Mouse (Mus musculus) forebrain, embryonic 10.5 days (tissue): Measurements from ENCODE around the gene Selenov. TPM values are rescaled to one million over a fixed set of nuclear protein-coding genes. Genes with fewer than 3 reads are reported as not detected.

Experiments
- DNase-seq: peaks from one replicate; pipeline ENCODE4 v3.0.0-alpha.2; 2017; ENCODE audit warnings: low spot score; ENCODE audit errors: extremely low spot score
- H3K27ac ChIP-seq: fragments of 300-500 bp; sonication (generic); 2 replicates; pipeline ENCODE4 v1.5.1; 2016; ENCODE audit warnings: mild to moderate bottlenecking
- H3K27me3 ChIP-seq: fragments of 300-500 bp; sonication (generic); 2 replicates; pipeline ENCODE4 v1.6.1; 2016; ENCODE audit warnings: mild to moderate bottlenecking; ENCODE audit not compliant: poor library complexity, severe bottlenecking
- H3K36me3 ChIP-seq: fragments of 300-500 bp; sonication (generic); replicated peaks from 2 replicates; pipeline ENCODE4 v1.6.1; 2016; ENCODE audit warnings: mild to moderate bottlenecking, moderate library complexity
- H3K4me1 ChIP-seq: fragments of 300-500 bp; sonication (generic); 2 replicates; pipeline ENCODE4 v1.6.1; 2016
- H3K4me3 ChIP-seq: fragments of 300-500 bp; sonication (generic); 2 replicates; pipeline ENCODE4 v1.5.1; 2016; ENCODE audit warnings: mild to moderate bottlenecking, moderate library complexity
- H3K9me3 ChIP-seq: fragments of 300-500 bp; sonication (generic); 2 replicates; pipeline ENCODE4 v1.6.1; 2016; ENCODE audit warnings: mild to moderate bottlenecking, moderate library complexity
- whole genome bisulfite sequencing: fragments of 180-500 bp; shearing (Covaris S2); methylation state at CpG from one replicate; pipeline ENCODE4 v1.1.7; 2016; 5-methylcytosine and 5-hydroxymethylcytosine counted together
- polyA plus RNA-seq: library from polyadenylated mRNA; unstranded; fragments of >200 nt; fragmentation: Nextera tagmentation; extraction: Ambion mirVana; gene quantifications from 2 replicates; pipeline ENCODE4 v1.2.1, GENCODE M21; 2016

The Selenov gene
- 0.50 and 0.66 TPM in 2 replicates for polyA plus RNA-seq

GRCm38 (mm10) chr7:28290638-28291590 lies at the start of gene Selenov:
Selenov (minus strand) TSS chr7:28291186.
- Histone ChIP-seq H3K27ac (peak within 1 kb of the TSS; percentile 6), H3K36me3 (peaks cover 4% of the 10 kb centered on the region; the same call in 1 of the 2 replicates), H3K4me3 (peak within 1 kb of the TSS; percentile 48), H3K4me1 (peaks cover 42% of the 10 kb centered on the region), H3K9me3 (no peaks in the 10 kb centered on the region), H3K27me3 (peaks cover 94% of the 10 kb centered on the region)
- under 1% methylated on average over 52 of the region's 52 CpGs for WGBS
- peak; percentile 46 for DNase-seq

DNA sequence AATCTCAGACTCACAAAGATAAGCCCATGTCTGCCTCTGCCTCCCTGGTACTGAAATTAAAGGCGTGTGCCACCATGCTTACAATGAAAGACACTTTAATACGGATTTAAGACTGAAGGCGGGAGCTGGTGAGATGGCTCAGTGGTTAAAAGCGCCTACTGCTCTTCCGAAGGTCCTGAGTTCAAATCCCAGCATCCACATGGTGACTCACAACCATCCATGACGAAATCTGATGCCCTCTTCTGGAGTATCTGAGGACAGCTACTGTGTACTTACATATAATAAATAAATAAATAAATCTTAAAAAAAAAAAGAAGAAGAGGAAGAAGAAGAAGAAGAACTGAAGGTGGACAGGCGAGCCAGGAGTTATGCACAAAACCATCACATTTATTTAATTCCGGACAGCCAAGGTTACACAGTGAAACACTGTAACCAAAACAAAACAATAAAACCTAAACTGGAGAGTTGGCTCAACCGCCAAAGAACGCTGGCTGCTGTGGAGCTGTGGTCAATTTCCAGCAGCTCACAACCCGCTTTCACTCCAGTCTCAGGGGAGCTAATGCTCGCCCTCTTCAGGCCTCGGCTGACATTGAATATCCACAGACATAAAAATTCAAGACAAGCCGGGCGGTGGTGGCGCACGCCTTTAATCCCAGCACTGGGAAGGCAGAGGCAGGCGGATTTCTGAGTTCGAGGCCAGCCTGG lies 48.4 kb upstream of the Selenov start:
- H3K4me1 ChIP-seq = peaks cover 40% of the 10 kb centered on the region
- H3K9me3 ChIP-seq = no peaks in the 10 kb centered on the region
- H3K4me3 ChIP-seq = peak overlapping the region; percentile 96
- peak overlapping the region; percentile 92 for H3K27ac ChIP-seq
- no peak for DNase-seq
- 84% methylated on average over 19 of the region's 19 CpGs for WGBS
- H3K27me3 ChIP-seq = no peaks in the 10 kb centered on the region
- H3K36me3 ChIP-seq = peaks cover 26% of the 10 kb centered on the region

- Histone ChIP-seq H3K27me3 (no peaks in the 10 kb centered on the region), H3K27ac (peak within 1 kb of the TSS; percentile 92), H3K36me3 (peaks cover 32% of the 10 kb centered on the region), H3K4me3 (peak within 1 kb of the TSS; percentile 96), H3K9me3 (no peaks in the 10 kb centered on the region), H3K4me1 (peaks cover 40% of the 10 kb centered on the region)
- DNase-seq = peak; percentile 95
- under 1% methylated on average over 77 of the region's 77 CpGs for WGBS
These were observed 47.4 kb upstream of the Selenov start, which contains the start of gene Supt5 for GRCm38 (mm10) chr7:28338108-28338998. Supt5 (minus strand) TSS chr7:28338746.

DNA sequence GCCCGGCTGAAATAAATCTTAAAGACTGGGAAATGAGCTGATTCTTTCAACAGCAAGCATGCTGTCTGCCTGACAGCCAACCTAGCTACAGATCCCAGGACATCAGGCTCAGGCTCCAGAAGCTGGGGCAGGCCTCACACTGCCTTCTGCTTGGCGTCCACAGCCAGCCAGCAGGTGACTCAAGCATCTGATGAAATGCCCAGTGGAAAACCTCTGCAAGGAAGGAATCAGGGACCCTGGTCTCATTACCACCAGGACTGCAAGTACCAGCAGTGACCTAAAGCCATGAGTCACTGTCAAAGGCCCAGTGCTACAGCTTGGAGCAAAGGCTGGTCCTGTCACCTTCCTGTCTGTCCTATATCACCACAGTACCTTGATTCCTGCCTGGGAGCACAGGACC lies 44.5 kb upstream of the Selenov start:
- Histone ChIP-seq H3K4me3 (peak overlapping the region; percentile 12), H3K4me1 (peaks cover 17% of the 10 kb centered on the region), H3K27ac (no peak overlapping the region), H3K27me3 (no peaks in the 10 kb centered on the region), H3K36me3 (peaks cover 61% of the 10 kb centered on the region), H3K9me3 (no peaks in the 10 kb centered on the region)
- whole genome bisulfite sequencing = 88% methylated on average over 2 of the region's 2 CpGs
- DNase-seq = no peak

GRCm38 (mm10) chr7:28334534-28334933 lies 43.5 kb upstream of the Selenov start:
- H3K27ac ChIP-seq = no peak overlapping the region
- H3K4me3 ChIP-seq = no peak overlapping the region
- H3K27me3 ChIP-seq = no peaks in the 10 kb centered on the region
- 92% methylated on average over 4 of the region's 4 CpGs for WGBS
- H3K4me1 ChIP-seq = peaks cover 17% of the 10 kb centered on the region
- no peaks in the 10 kb centered on the region for H3K9me3 ChIP-seq
- no peak for DNase-seq
- H3K36me3 ChIP-seq = peaks cover 70% of the 10 kb centered on the region

GRCm38 (mm10) chr7:28328260-28328659 lies 37.3 kb upstream of the Selenov start:
- no peaks in the 10 kb centered on the region for H3K27me3 ChIP-seq
- no peaks in the 10 kb centered on the region for H3K9me3 ChIP-seq
- 98% methylated on average over 2 of the region's 2 CpGs for WGBS
- no peak overlapping the region for H3K27ac ChIP-seq
- no peak for DNase-seq
- peaks cover 100% of the 10 kb centered on the region for H3K36me3 ChIP-seq
- no peaks in the 10 kb centered on the region for H3K4me1 ChIP-seq
- no peak overlapping the region for H3K4me3 ChIP-seq

- H3K4me3 ChIP-seq = no peak overlapping the region
- H3K27me3 ChIP-seq = no peaks in the 10 kb centered on the region
- WGBS = 79% methylated on average over 4 of the region's 4 CpGs
- DNase-seq = no peak
- H3K4me1 ChIP-seq = no peaks in the 10 kb centered on the region
- H3K36me3 ChIP-seq = peaks cover 100% of the 10 kb centered on the region
- H3K9me3 ChIP-seq = no peaks in the 10 kb centered on the region
- no peak overlapping the region for H3K27ac ChIP-seq
These were observed 35.5 kb upstream of the Selenov start for GRCm38 (mm10) chr7:28326457-28326856.

- Histone ChIP-seq H3K27ac (no peak overlapping the region), H3K4me1 (no peaks in the 10 kb centered on the region), H3K27me3 (no peaks in the 10 kb centered on the region), H3K4me3 (no peak overlapping the region), H3K9me3 (no peaks in the 10 kb centered on the region), H3K36me3 (peaks cover 100% of the 10 kb centered on the region)
- 91% methylated on average over 8 of the region's 8 CpGs for WGBS
- DNase-seq = no peak
These were observed 34.3 kb upstream of the Selenov start for GRCm38 (mm10) chr7:28325293-28325692.

GRCm38 (mm10) chr7:28321974-28322720 lies 31.2 kb upstream of the Selenov start:
- no peak overlapping the region for H3K4me3 ChIP-seq
- H3K27ac ChIP-seq = no peak overlapping the region
- no peaks in the 10 kb centered on the region for H3K27me3 ChIP-seq
- peaks cover 100% of the 10 kb centered on the region for H3K36me3 ChIP-seq
- no peak for DNase-seq
- H3K4me1 ChIP-seq = no peaks in the 10 kb centered on the region
- H3K9me3 ChIP-seq = no peaks in the 10 kb centered on the region
- 95% methylated on average over 15 of the region's 15 CpGs for WGBS

DNA sequence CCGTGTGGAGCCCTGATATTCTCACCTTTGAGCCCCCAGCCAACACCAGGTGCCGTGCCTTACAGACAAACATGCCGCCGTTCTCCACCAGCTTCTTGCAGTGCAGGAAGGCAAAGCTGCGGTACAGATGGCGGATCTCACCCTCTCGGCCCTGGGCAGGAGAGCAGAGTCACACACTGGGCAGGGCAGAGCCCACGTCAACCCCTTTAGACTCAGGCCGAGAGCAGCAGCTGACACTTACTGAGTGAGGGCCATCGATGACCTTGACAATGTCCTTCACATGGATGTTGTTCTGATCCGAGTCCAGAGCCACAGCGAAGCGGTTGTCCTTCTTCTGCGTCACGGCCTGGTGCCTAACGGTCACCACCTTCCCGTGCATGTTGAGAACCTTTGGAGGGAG lies 27.7 kb upstream of the Selenov start:
- Histone ChIP-seq H3K4me1 (no peaks in the 10 kb centered on the region), H3K9me3 (no peaks in the 10 kb centered on the region), H3K27ac (no peak overlapping the region), H3K4me3 (no peak overlapping the region), H3K36me3 (peaks cover 99% of the 10 kb centered on the region), H3K27me3 (no peaks in the 10 kb centered on the region)
- 95% methylated on average over 17 of the region's 17 CpGs for WGBS
- no peak for DNase-seq

DNA sequence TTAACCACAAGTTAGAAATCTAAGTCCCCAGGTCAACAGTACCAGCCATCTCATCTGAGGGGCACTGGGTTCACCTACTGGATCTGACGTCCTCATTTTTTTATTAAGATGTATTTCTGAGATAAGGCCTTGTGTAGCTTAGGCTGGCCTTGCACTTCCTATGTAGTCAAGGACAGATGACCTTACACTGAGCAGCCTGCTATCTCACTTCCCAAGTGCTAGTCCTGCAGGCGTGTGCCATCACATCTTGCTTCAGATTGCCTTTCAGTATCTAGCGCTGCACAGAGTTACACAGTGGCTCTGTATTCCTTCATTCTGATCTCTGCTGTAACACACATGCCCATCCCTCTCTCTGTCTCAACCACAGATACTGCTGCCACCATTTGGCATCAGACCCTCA lies 27.1 kb upstream of the Selenov start:
- no peak overlapping the region for H3K4me3 ChIP-seq
- no peak for DNase-seq
- H3K27me3 ChIP-seq = no peaks in the 10 kb centered on the region
- no peak overlapping the region for H3K27ac ChIP-seq
- peaks cover 92% of the 10 kb centered on the region for H3K36me3 ChIP-seq
- H3K9me3 ChIP-seq = no peaks in the 10 kb centered on the region
- WGBS = 92% methylated on average over 3 of the region's 3 CpGs
- no peaks in the 10 kb centered on the region for H3K4me1 ChIP-seq
